Mouse (Mus musculus) bone marrow macrophage, adult 2 months (primary cell): ENCODE data around the gene Gstp1. TPM values are rescaled to one million over a fixed set of nuclear protein-coding genes. Genes with fewer than 3 reads are reported as not detected.

Source experiments
- H3K27ac ChIP-seq: 2 replicates; pipeline ENCODE4 v1.5.1; 2012; ENCODE audit warnings: low read depth, low read length; ENCODE audit not compliant: insufficient read depth
- H3K4me1 ChIP-seq: 2 replicates; pipeline ENCODE4 v1.6.1; 2012; ENCODE audit warnings: low read length; ENCODE audit not compliant: control insufficient read depth, insufficient read depth
- H3K4me3 ChIP-seq: 2 replicates; pipeline ENCODE4 v1.5.1; 2012; ENCODE audit warnings: mild to moderate bottlenecking, low read length, moderate library complexity; ENCODE audit not compliant: insufficient read depth
- CTCF ChIP-seq: IDR thresholded peaks from 2 replicates; pipeline ENCODE4 v1.5.1; 2012; ENCODE audit warnings: low read depth, mild to moderate bottlenecking, low read length, moderate library complexity
- POLR2A ChIP-seq: IDR thresholded peaks from 2 replicates; pipeline ENCODE4 v1.6.1; 2012; ENCODE audit warnings: mild to moderate bottlenecking, low read depth, low read length, borderline replicate concordance
- polyA plus RNA-seq: library from polyadenylated mRNA; stranded (reverse); fragments of >200 nt; gene quantifications from 2 replicates; pipeline ENCODE4 v1.2.4, GENCODE M21; 2012; ENCODE audit not compliant: missing spikeins, insufficient read depth, insufficient read length

Gene Gstp1
- polyA plus RNA-seq, 1 experiment = 103 TPM

DNA sequence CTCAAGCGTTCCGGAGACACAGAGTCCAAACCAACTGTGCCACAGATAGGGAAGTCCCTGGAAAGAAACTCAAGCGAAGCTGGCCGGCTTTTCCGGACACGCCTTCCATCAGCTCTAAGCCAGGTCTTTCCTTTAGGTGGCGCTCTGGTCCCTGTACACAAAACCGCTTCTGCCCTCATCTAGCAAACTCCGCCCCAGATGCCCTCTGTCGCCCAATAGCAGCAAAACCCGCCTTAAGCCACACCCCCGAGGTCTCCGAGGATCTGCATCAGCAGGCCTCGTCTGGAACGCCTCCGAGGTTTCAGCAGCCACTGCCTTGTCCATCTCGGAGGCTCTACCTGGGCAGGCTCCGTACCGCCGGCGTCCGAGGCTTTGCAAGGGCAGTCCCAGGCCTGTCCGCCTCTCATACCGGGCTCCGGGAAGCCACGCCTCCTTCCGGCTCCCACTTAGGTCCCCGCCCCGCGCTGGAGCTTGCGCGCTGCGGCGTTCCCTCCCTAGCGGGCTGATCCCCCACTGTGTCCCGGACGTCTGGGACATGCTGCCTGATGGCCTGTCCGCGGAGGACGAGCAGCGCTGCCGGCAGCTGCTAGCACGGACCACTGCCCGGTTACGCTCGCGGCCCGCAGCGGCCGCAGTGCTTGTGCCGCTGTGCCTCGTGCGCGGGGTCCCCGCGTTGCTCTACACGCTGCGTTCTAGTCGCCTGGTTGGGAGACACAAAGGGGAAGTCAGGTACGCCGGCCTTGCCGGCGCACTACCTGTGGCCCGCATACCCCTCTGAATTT lies 37.5 kb downstream of the Gstp1 start, which contains the start of the genes Nudt8 and Gm49405:
Gene Nudt8, plus strand, starts transcription at position 462 of the 782 bp plus-strand sequence.
Gene Gm49405, plus strand, starts transcription at position 508 of the 782 bp plus-strand sequence.
- TF ChIP-seq CTCF (peak; percentile 22; the same call in 1 of the 2 replicates), POLR2A (no peak)
- peaks cover 23% of the 10 kb centered on the region for H3K4me1 ChIP-seq
- peak within 1 kb of the TSS; percentile 95 for H3K4me3 ChIP-seq
- peak within 1 kb of the TSS; percentile 95 for H3K27ac ChIP-seq

GRCm38 (mm10) chr19:3999121-3999730 lies 38.6 kb downstream of the Gstp1 start:
- H3K27ac ChIP-seq = peak overlapping the region; percentile 69
- TF ChIP-seq CTCF = no peak
- TF ChIP-seq POLR2A = no peak
- H3K4me1 ChIP-seq = peaks cover 23% of the 10 kb centered on the region
- H3K4me3 ChIP-seq = peak overlapping the region; percentile 49

- Histone ChIP-seq H3K27ac (no peak overlapping the region), H3K4me1 (peaks cover 23% of the 10 kb centered on the region), H3K4me3 (no peak overlapping the region)
- TF ChIP-seq CTCF (no peak), POLR2A (no peak)
These were observed 39.5 kb downstream of the Gstp1 start for GRCm38 (mm10) chr19:3998335-3998734.

GRCm38 (mm10) chr19:3997231-3997630 lies 40.6 kb downstream of the Gstp1 start:
- TF ChIP-seq CTCF = no peak
- TF ChIP-seq POLR2A = no peak
- Histone ChIP-seq H3K4me1 (peaks cover 23% of the 10 kb centered on the region), H3K4me3 (no peak overlapping the region), H3K27ac (no peak overlapping the region)

DNA sequence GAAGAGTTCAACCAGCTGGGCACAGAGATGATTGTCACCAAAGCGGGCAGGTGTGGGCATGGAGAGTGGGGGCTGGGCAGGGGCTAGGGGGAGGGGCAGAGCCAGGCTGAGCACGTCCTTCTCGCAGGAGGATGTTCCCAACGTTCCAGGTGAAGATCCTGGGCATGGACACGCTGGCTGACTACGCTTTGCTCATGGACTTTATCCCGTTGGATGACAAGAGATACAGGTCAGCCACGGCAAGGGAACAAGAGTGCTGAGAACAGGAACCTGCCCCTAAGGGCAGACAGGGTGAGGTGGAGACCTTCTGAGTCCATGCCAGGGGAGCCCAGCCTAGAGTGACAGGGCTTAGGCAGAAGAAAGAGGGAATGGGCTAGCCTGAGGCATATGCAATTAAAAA lies 41.0 kb downstream of the Gstp1 start:
- H3K4me3 ChIP-seq = no peak overlapping the region
- H3K4me1 ChIP-seq = peaks cover 23% of the 10 kb centered on the region
- no peak overlapping the region for H3K27ac ChIP-seq
- TF ChIP-seq CTCF (no peak), POLR2A (no peak)

GRCm38 (mm10) chr19:3996106-3996505 lies 41.7 kb downstream of the Gstp1 start:
- Histone ChIP-seq H3K4me1 (peaks cover 19% of the 10 kb centered on the region), H3K27ac (no peak overlapping the region), H3K4me3 (no peak overlapping the region)
- no peak for TF ChIP-seq CTCF
- no peak for TF ChIP-seq POLR2A

GRCm38 (mm10) chr19:3995505-3995904 lies 42.3 kb downstream of the Gstp1 start:
- Histone ChIP-seq H3K27ac (no peak overlapping the region), H3K4me1 (peaks cover 17% of the 10 kb centered on the region), H3K4me3 (no peak overlapping the region)
- TF ChIP-seq POLR2A (no peak), CTCF (no peak)

DNA sequence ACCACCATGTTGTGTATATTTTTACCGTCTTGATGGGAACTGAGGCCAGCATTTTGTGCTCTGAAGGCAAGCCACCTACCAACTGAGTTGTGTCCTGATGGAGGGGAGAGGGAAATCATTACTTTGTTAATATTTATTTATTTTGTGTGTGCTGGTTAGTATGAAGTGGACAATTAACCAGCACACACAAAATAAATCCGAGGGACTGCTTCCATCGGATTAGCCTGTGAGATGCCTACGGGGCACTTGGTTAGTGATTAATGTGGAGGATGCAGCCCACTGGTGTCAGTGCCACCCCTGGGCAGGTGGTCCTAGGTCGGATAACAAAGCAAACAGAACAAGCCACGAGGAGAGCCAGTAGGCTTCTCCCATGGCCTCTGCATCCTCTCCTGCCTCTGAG lies 42.9 kb downstream of the Gstp1 start:
- H3K4me3 ChIP-seq = no peak overlapping the region
- H3K27ac ChIP-seq = no peak overlapping the region
- TF ChIP-seq POLR2A (no peak), CTCF (no peak)
- peaks cover 17% of the 10 kb centered on the region for H3K4me1 ChIP-seq

DNA sequence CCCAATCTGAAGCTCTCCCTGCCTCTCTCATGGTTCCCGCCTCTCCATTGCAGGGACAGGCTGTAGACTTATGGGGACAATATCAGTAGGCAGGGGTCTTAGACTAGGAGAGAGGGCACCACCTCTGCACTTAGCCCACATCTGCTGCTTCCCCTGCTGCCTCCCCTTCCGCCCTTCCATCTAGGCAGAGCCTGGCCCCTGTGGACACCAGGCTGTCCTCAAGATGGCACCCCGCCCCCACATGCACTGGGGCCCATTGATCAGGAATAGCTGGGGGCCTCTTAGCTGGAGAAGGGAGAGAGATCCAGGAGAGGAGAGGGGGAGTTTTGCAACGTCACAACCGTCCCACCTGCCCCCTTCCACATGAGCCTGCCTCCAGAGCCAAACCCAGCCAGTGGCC lies 45.4 kb downstream of the Gstp1 start, which contains the start of gene Tbx10:
Gene Tbx10, plus strand, starts transcription at position 337 of the 400 bp plus-strand sequence.
- Histone ChIP-seq H3K4me1 (peaks cover 3% of the 10 kb centered on the region), H3K27ac (no peak within 1 kb of the TSS), H3K4me3 (no peak within 1 kb of the TSS)
- TF ChIP-seq CTCF (no peak), POLR2A (no peak)

DNA sequence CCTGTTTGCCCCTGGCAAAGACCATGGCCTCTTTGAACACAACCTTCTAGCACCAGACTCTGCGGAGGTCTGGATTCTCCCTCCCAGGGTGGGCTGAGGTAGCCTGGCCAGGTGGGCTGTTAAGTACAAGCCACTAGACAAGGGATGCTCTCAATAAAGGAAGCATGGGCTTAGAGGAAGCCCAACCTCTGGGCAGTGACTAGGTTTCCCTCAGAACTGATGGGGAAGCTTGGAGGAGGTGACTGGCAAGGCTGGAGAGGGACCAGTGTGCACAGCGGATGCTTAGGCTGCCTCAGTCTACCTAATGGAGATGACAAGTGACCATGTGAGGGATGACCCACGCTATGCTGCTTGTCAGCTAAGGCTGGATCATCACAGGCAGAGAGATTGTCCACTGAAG lies 45.8 kb downstream of the Gstp1 start:
- Histone ChIP-seq H3K27ac (no peak overlapping the region), H3K4me1 (peaks cover 3% of the 10 kb centered on the region), H3K4me3 (no peak overlapping the region)
- TF ChIP-seq CTCF = no peak
- TF ChIP-seq POLR2A = no peak

- Histone ChIP-seq H3K4me3 (no peak overlapping the region), H3K4me1 (peaks cover 6% of the 10 kb centered on the region)
- TF ChIP-seq CTCF (no peak), POLR2A (no peak)
These were observed 46.2 kb downstream of the Gstp1 start for GRCm38 (mm10) chr19:3991562-3991961.

More at GRCm38 (mm10) chr19:3991562-3991961, 46.2 kb downstream of the Gstp1 start:
- no peak overlapping the region for H3K27ac ChIP-seq
